Mouse (Mus musculus) bone marrow, adult 2 months (tissue): ENCODE measurements around the gene Scn5a.

Source experiments
- CTCF ChIP-seq: fragments of 200-500 bp; IDR thresholded peaks from 2 replicates; pipeline ENCODE4 v1.5.1; 2011; ENCODE audit warnings: low read length, control low read depth; ENCODE audit not compliant: control insufficient read depth, insufficient read depth
- POLR2A ChIP-seq: fragments of 200-500 bp; IDR thresholded peaks from 2 replicates; pipeline ENCODE4 v1.6.1; 2011; ENCODE audit warnings: low read depth, mild to moderate bottlenecking, control low read depth, low read length, borderline replicate concordance; ENCODE audit not compliant: control insufficient read depth

DNA sequence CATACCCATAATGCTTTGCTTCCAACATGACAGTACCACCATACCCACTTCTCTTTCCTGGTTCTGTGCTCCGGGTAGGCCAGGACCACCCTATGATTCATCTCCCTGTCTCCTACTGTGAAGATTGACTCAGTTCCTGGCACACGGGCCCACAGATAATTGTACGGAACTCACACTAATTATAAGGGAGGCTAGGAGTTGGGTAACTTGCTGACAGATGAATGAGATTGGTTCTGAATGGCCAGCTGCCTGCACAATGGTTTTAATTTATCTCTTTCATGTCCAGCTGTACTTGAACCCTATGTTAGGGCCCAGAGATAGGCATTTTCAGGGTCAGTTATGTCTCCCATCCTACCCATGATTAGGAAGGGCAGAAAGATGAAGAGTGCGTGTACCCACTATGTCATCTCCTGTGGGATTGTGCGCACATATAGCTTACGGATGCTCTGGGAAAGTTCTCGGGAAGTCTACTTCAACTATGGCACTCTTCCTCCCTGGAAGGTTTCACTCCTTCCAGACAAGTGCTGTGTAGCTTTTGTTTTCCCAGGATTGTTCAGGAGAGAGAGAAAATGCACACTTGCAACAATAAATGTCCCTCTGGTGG is 31.8 kb upstream of the Scn5a start:
- TF ChIP-seq CTCF = no peak
- no peak for TF ChIP-seq POLR2A
